Mouse (Mus musculus) lung, postnatal 0 days (tissue): Measurements from ENCODE around the gene Hpcal4.

ENCODE experiments used
- CTCF ChIP-seq: IDR thresholded peaks from 2 replicates; pipeline ENCODE4 v1.5.1; 2016; ENCODE audit warnings: antibody characterized with exemption, mild to moderate bottlenecking
- EP300 ChIP-seq: IDR thresholded peaks from 2 replicates; pipeline ENCODE4 v1.6.1; 2016; ENCODE audit warnings: antibody characterized with exemption, mild to moderate bottlenecking, control low read depth

- TF ChIP-seq CTCF = no peak
- TF ChIP-seq EP300 = no peak
These were observed 28.0 kb downstream of the Hpcal4 start for GRCm38 (mm10) chr4:123210996-123211395.
